ENCODE assay signal across 8 mouse cellular contexts in genomic region chr11:120581490-120582267, GRCm38 (mm10). TPM values are rescaled to one million over a fixed set of nuclear protein-coding genes. Genes with fewer than 3 reads are reported as not detected.
DNase-seq lines count a peak whose midpoint lies in the region; ATAC-seq lines count a peak whose summit lies in the region.

Gene Arhgdia, minus strand, starts transcription at chr11:120581624.

- H3K27me3 ChIP-seq in intestine, embryonic 16.5 days (replicated peaks; ENCODE audit: control insufficient read depth, insufficient read depth, low read length): no peaks in the 10 kb centered on the region

- intact Hi-C loops in left cerebral cortex, postnatal 25 days (cut with DNase I): loop anchor here (1.0 to 2.0 kb wide), 3 partner anchors 8 to 131 kb away; partner anchors contain the start of genes Cenpx, Lrrc45 and P4hb

- peaks cover 29% of the 10 kb centered on the region for H3K36me3 ChIP-seq in intestine, embryonic 16.5 days (ENCODE audit: control insufficient read depth, insufficient read depth, low read length)

- WGBS in intestine, embryonic 16.5 days: 4% methylated on average over 70 of the region's 75 CpGs

- H3K9me3 ChIP-seq in intestine, embryonic 16.5 days (ENCODE audit: control insufficient read depth, low read length): no peaks in the 10 kb centered on the region

- DNase-seq in adrenal gland, adult 18-20 months (ENCODE audit: low spot score in 2 of 2): peak; percentile 90 to 93
- peak; percentile 79 for DNase-seq in embryo, embryonic 11.5 days (ENCODE audit: low read depth, low spot score)
- peak; percentile 89 to 91 for DNase-seq in gastrocnemius, postnatal 4 days (ENCODE audit: low spot score in 2 of 2)
- peak; percentile 90 to 92 for DNase-seq in left cerebral cortex, postnatal 25 days (ENCODE audit: low spot score in 2 of 2)
- DNase-seq in mesoderm, embryonic 11.5 days (ENCODE audit: low read depth, low spot score): peak; percentile 91
- DNase-seq in right cerebral cortex, postnatal 36 days (ENCODE audit: low spot score in 2 of 2): peak; percentile 78 to 84
- DNase-seq in urinary bladder, postnatal 4 days (ENCODE audit: low spot score in 2 of 2): peak; percentile 86 to 91

- peaks cover 38% of the 10 kb centered on the region for H3K4me1 ChIP-seq in intestine, embryonic 16.5 days (ENCODE audit: control insufficient read depth, insufficient read depth, low read length)

- peak within 1 kb of the TSS; percentile 94 for H3K9ac ChIP-seq in intestine, embryonic 16.5 days (ENCODE audit: low read depth, low read length)

- H3K27ac ChIP-seq in intestine, embryonic 16.5 days (ENCODE audit: low read length): peak within 1 kb of the TSS; percentile 93

- H3K4me2 ChIP-seq in intestine, embryonic 16.5 days (ENCODE audit: low read depth, low read length): peak within 1 kb of the TSS; percentile 63

- peak; percentile 40 for ATAC-seq in intestine, embryonic 16.5 days

- peak within 1 kb of the TSS; percentile 75 for H3K4me3 ChIP-seq in intestine, embryonic 16.5 days (ENCODE audit: low read length)

RNA-seq across cellular contexts. Expression of gene Arhgdia, which starts in this region (rescaled TPM):
- 100 to 1,000 TPM; 326 to 340 TPM for total RNA-seq in adrenal gland, adult 18-20 months (2021)
- 100 to 1,000 TPM; 278 to 300 TPM for total RNA-seq in gastrocnemius, postnatal 4 days (2021)
- polyA plus RNA-seq in intestine, embryonic 16.5 days (2015; fragmentation: Nextera tagmentation; extraction: Ambion mirVana): 626 and 641 TPM in 2 replicates
- 100 to 1,000 TPM; 340 to 344 TPM for total RNA-seq in left cerebral cortex, postnatal 25 days (2021)

Comparison
In these comparisons a context has a peak if more than half of its experiments do, and no peak if none do; other contexts are left out.
1. Peak in every context shown above with its lines: DNase-seq, ATAC-seq, H3K4me3 ChIP-seq and H3K27ac ChIP-seq.